Mouse (Mus musculus): ENCODE measurements around the gene Rab31.
"Not testable (repeated sequence)": the region's sequence is repeated elsewhere in the genome, so short reads cannot be mapped to it uniquely, and the experiment has no call there.

The Rab31 gene

GRCm38 (mm10) chr17:65657958-65658357 is 114.6 kb downstream of the Rab31 start:
- no peak for DNase-seq

GRCm38 (mm10) chr17:65656731-65657130 is 115.8 kb downstream of the Rab31 start:
- DNase-seq = no peak

- no peak for DNase-seq
These were observed 116.5 kb downstream of the Rab31 start for GRCm38 (mm10) chr17:65656076-65656475.

GRCm38 (mm10) chr17:65655608-65656007 is 116.9 kb downstream of the Rab31 start:
- DNase-seq = no peak

- DNase-seq = peak in 1 of 2 experiments; percentile 29
These were observed 122.0 kb downstream of the Rab31 start for GRCm38 (mm10) chr17:65650598-65650997.

GRCm38 (mm10) chr17:65649175-65649493 is 123.4 kb downstream of the Rab31 start:
- DNase-seq = no peak

GRCm38 (mm10) chr17:65648371-65649174 is 124.0 kb downstream of the Rab31 start:
- no peak for DNase-seq

GRCm38 (mm10) chr17:65647961-65648360 is 124.6 kb downstream of the Rab31 start:
- DNase-seq = no peak

- DNase-seq = no peak
These were observed 125.3 kb downstream of the Rab31 start for GRCm38 (mm10) chr17:65647226-65647625.

GRCm38 (mm10) chr17:65643579-65643978 is 129.0 kb downstream of the Rab31 start:
- DNase-seq = no peak

- DNase-seq = peak; percentile 21 to 48
These were observed 129.5 kb downstream of the Rab31 start for GRCm38 (mm10) chr17:65643051-65643521.

GRCm38 (mm10) chr17:65642578-65642991 is 130.0 kb downstream of the Rab31 start:
- DNase-seq = no peak

- no peak for DNase-seq
These were observed 130.8 kb downstream of the Rab31 start, which contains the start of gene Txndc2 for GRCm38 (mm10) chr17:65641734-65642218. Gene Txndc2, minus strand, starts transcription at chr17:65642168.

- DNase-seq = no peak
These were observed 133.4 kb downstream of the Rab31 start for GRCm38 (mm10) chr17:65639144-65639543.

GRCm38 (mm10) chr17:65635715-65636360 is 136.7 kb downstream of the Rab31 start:
- DNase-seq = no peak

- no peak for DNase-seq
These were observed 142.6 kb downstream of the Rab31 start for GRCm38 (mm10) chr17:65629943-65630342.

- DNase-seq = not testable (repeated sequence)
These were observed 143.6 kb downstream of the Rab31 start for GRCm38 (mm10) chr17:65628823-65629532.

GRCm38 (mm10) chr17:65626301-65626700 is 146.3 kb downstream of the Rab31 start:
- no peak for DNase-seq

GRCm38 (mm10) chr17:65625563-65625962 is 147.0 kb downstream of the Rab31 start:
- DNase-seq = no peak

- DNase-seq = no peak
These were observed 149.4 kb downstream of the Rab31 start for GRCm38 (mm10) chr17:65623130-65623529.

- no peak for DNase-seq
These were observed 154.1 kb downstream of the Rab31 start for GRCm38 (mm10) chr17:65618431-65618830.

- no peak for DNase-seq
These were observed 156.9 kb downstream of the Rab31 start for GRCm38 (mm10) chr17:65615678-65616077.

- DNase-seq = no peak
These were observed 158.1 kb downstream of the Rab31 start for GRCm38 (mm10) chr17:65614431-65614830.

All from kidney, postnatal 4 days (tissue).